Mouse (Mus musculus): ENCODE results near the gene Chrne. TPM values are rescaled to one million over a fixed set of nuclear protein-coding genes. Genes with fewer than 3 reads are reported as not detected.

Chrne gene
- total RNA-seq, 2 experiments from 2014 or later: not detected

GRCm38 (mm10) chr11:70652884-70653344, 33.9 kb upstream of the Chrne start:
- no peak for ATAC-seq (replicated peaks; ENCODE audit: low FRiP score, poor library complexity, severe bottlenecking)

DNA sequence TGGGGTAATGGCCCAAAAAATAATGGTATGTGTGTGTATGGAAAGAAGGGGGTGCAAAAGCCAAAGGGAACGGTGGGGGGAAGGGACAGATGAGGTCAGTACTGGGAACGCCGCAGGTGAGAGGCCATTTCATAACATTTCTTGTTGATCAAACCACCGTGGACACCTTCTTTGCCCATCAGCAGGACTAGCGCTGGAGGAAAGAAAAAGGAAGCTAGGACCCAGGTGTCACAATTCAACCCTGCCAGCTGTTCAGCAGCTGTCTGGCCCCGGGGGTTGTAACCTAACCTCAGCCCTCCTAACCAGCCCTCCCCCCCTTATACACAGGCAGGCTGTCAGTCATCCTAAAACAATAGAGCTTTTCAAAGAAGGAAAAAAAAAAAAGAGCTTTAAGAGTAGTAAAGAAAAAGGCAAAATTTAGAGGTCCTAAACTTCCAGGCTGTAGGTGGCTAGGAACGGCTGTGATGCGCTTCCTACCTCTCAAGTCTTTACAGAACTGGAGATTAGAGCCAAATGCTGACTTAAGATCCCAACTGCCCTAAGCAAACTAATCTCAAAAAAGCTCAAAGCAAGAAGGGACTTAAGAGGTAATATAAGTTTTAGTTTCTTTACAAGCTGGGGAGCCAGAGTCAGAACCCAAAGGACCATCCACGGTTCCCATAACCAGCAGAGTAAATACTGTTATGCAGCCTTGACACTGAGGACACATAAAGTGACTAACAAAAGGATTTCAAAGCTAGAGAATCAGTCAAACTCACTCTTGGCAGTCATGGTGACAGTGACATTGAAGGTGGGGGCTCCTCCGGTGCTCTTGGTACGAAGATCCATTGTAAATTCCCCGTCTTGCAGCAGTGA, 33.2 kb upstream of the Chrne start:
- ATAC-seq (replicated peaks; ENCODE audit: low FRiP score, poor library complexity, severe bottlenecking): no peak

DNA sequence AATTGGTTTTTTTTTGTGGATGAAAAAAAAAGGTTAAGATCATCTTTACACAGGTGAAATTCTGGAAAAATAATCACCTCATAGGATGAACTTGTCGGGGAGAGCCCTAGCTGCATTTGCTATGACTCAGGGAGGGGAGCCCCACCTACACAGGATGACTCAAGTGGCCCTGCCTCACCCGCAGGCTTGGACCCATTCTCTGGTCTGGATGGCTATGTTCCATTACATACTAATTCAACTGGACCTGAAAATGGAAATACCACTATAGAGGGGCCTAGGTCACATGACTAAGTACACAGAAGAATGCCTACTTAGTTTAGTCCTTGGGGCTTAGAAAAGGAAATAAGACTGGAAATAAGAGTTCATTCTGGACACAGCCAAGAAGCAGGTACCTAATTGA, 32.4 kb upstream of the Chrne start:
- ATAC-seq (replicated peaks; ENCODE audit: low FRiP score, poor library complexity, severe bottlenecking): no peak

- no peak for ATAC-seq (replicated peaks; ENCODE audit: low FRiP score, poor library complexity, severe bottlenecking)
Measured at GRCm38 (mm10) chr11:70650322-70651175, 31.5 kb upstream of the Chrne start.

GRCm38 (mm10) chr11:70649185-70649734, 30.2 kb upstream of the Chrne start:
- ATAC-seq (replicated peaks; ENCODE audit: low FRiP score, poor library complexity, severe bottlenecking): no peak

DNA sequence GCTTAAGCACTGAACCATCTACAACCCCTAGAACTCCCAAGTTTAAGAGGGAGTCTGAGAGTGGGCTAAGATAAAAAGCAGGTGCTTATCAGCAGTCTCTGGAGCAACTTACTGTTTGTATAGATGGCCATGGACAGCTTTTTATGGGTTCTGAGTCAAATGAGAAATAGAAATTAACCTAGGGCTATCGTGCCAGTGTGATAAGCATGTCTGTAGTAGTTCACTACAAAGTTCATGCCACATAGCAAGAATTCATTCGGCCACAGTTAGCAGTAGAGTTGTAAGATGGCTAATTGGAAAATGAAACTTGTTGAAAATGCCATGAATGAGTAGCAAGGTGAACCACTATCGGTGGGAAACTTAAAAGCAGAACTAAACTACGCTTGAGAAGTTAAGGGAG, 29.5 kb upstream of the Chrne start:
- ATAC-seq (replicated peaks; ENCODE audit: low FRiP score, poor library complexity, severe bottlenecking): 0 out of 2 replicates have a peak, but pooled peaks have one; percentile 4

DNA sequence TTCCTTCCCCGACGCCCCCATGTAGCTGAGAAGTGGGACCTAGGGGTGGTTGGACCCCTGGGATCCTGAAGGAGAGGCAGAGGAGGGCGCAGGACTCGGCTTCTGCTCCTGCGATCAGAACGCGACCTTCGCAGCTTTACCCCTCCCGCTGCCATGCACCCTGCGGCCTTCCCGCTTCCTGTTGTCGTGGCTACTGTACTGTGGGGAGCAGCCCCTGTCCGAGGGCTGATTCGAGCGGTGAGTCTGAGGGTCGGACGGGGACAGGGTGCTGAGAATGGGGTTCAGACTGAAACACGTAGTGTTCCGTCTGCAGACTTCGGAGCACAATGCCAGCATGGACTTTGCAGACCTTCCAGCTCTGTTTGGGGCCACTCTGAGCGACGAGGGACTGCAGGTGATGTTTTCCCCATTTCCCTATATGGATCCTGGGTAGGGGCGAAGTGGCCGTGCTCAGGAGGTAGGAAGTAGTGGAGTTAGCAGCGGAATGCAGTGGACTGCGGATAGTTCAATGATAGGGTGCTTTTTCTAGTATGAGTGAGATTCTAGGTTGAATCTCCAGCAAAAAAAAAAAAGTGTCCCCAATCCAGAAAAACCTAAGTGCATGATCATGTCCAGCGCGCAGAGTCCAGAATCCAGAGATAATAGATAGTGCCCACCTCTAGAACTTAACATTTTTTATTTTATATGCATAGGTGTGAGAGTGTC, 28.9 kb upstream of the Chrne start:
- ATAC-seq (replicated peaks; ENCODE audit: low FRiP score, poor library complexity, severe bottlenecking): peak; percentile 25

- ATAC-seq (replicated peaks; ENCODE audit: low FRiP score, poor library complexity, severe bottlenecking): peak; percentile 74
Measured at GRCm38 (mm10) chr11:70646691-70647650, 28.0 kb upstream of the Chrne start, which contains the start of the genes Rnf167 and Slc25a11. Rnf167 (plus strand) TSS chr11:70647235. Slc25a11 (minus strand) TSS chr11:70647479.

GRCm38 (mm10) chr11:70646259-70646555, 27.2 kb upstream of the Chrne start:
- ATAC-seq (replicated peaks; ENCODE audit: low FRiP score, poor library complexity, severe bottlenecking): no peak

- no peak for ATAC-seq (replicated peaks; ENCODE audit: low FRiP score, poor library complexity, severe bottlenecking)
Measured at GRCm38 (mm10) chr11:70645461-70646258, 26.6 kb upstream of the Chrne start.

GRCm38 (mm10) chr11:70644564-70645103, 25.6 kb upstream of the Chrne start:
- ATAC-seq (replicated peaks; ENCODE audit: low FRiP score, poor library complexity, severe bottlenecking): no peak

- ATAC-seq (replicated peaks; ENCODE audit: low FRiP score, poor library complexity, severe bottlenecking): no peak
Measured at GRCm38 (mm10) chr11:70643051-70643450, 24.0 kb upstream of the Chrne start.

GRCm38 (mm10) chr11:70641241-70641640, 22.2 kb upstream of the Chrne start:
- ATAC-seq (replicated peaks; ENCODE audit: low FRiP score, poor library complexity, severe bottlenecking): no peak

GRCm38 (mm10) chr11:70639976-70640375, 21.0 kb upstream of the Chrne start:
- no peak for ATAC-seq (replicated peaks; ENCODE audit: low FRiP score, poor library complexity, severe bottlenecking)

- peak; percentile 86 for ATAC-seq (replicated peaks; ENCODE audit: low FRiP score, poor library complexity, severe bottlenecking)
Measured at GRCm38 (mm10) chr11:70638714-70639278, 19.8 kb upstream of the Chrne start, which contains the start of gene Gp1ba. Gp1ba (plus strand) TSS chr11:70639122.

GRCm38 (mm10) chr11:70638293-70638692, 19.3 kb upstream of the Chrne start:
- no peak for ATAC-seq (replicated peaks; ENCODE audit: low FRiP score, poor library complexity, severe bottlenecking)

GRCm38 (mm10) chr11:70637764-70638163, 18.7 kb upstream of the Chrne start:
- ATAC-seq (replicated peaks; ENCODE audit: low FRiP score, poor library complexity, severe bottlenecking): no peak
